Mouse (Mus musculus): ENCODE data around the gene Rnf181. TPM values are rescaled to one million over a fixed set of nuclear protein-coding genes. Genes with fewer than 3 reads are reported as not detected.

Gene Rnf181
- polyA plus RNA-seq, 1 experiment from 2014 or later: 150 TPM

- WGBS: 11% methylated on average over 12 of the region's 12 CpGs
- DNase-seq (ENCODE audit: low spot score) (peak; percentile 88), ATAC-seq (replicated peaks; ENCODE audit: low FRiP score, low read depth) (peak; percentile 75)
Observed at GRCm38 (mm10) chr6:72390795-72391521, 24.2 kb upstream of the Rnf181 start.

DNA sequence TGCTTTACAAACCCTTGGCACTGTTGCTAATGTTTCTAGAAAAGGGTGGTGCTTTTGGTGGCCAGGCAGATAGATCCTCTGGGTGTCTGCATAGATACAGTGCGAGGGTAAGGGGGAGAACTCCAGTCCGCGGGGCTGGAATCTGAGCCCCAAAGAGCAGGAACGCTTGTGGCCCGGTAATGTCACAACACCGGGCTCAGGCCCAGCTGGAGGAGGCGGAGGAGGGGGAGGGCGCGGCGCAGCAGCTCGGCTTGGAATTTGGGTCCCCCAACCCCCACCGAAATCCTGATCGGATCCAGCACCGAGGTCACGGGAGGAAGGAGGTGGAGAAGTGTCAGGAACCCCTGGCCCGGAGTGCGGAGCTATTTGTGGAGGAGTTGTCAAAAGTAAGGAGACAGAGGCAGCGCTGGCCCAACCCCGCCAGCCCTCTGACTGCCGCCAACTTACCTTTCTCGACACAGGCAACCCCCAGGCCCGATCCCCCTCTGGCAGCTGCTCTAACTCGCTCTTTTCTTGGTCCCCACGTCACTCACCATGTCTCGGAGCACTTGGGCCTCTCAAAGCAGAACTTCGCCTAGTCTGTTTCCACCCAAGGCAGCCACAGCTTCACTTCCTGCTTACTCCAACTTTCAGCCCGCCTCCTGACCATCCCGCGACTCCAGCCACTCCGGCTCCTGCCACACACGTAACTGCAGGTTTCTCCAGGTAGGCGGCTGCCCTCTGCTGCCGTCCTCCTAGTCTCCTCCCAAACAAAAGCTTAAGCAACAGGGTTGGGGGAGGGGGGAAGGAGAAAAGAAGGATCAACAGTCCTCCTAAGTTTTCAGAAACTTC, 23.4 kb upstream of the Rnf181 start, which contains the start of gene Vamp8:
Vamp8 (minus strand) TSS at position 763 of the 831 bp plus-strand sequence.
- peaks cover 27% of the 10 kb centered on the region; the same call in 1 of the 2 replicates for H3K4me1 ChIP-seq (replicated peaks; ENCODE audit: insufficient read depth, low read length)
- peak; percentile 56; the same call in 1 of the 2 replicates for TF ChIP-seq CTCF (IDR thresholded peaks at IDR 0.05; ENCODE audit: low read depth)
- peak within 1 kb of the TSS; percentile 99 for H3K27ac ChIP-seq
- H3K36me3 ChIP-seq (ENCODE audit: insufficient read depth, low read length): peaks cover 5% of the 10 kb centered on the region
- ATAC-seq (replicated peaks; ENCODE audit: low FRiP score, low read depth) (peak; percentile 83), DNase-seq (ENCODE audit: low spot score) (peak; percentile 87)
- under 1% methylated on average over 33 of the region's 33 CpGs for WGBS
- peak within 1 kb of the TSS; percentile 57 for H3K4me3 ChIP-seq (replicated peaks; ENCODE audit: low read depth, low read length)
- H3K9ac ChIP-seq (ENCODE audit: low read depth, low read length): peak within 1 kb of the TSS; percentile 83
- H3K27me3 ChIP-seq (ENCODE audit: insufficient read depth, low read length): no peaks in the 10 kb centered on the region
- H3K9me3 ChIP-seq (replicated peaks; ENCODE audit: low read length): no peaks in the 10 kb centered on the region
- peak within 1 kb of the TSS; percentile 71 for H3K4me2 ChIP-seq (ENCODE audit: low read length)

More at GRCm38 (mm10) chr6:72390795-72391521, 24.2 kb upstream of the Rnf181 start:
- Histone ChIP-seq H3K27me3 (ENCODE audit: insufficient read depth, low read length) (no peaks in the 10 kb centered on the region), H3K36me3 (ENCODE audit: insufficient read depth, low read length) (0 out of 2 replicates have a peak, but pooled peaks cover 2% of the 10 kb centered on the region), H3K9ac (ENCODE audit: low read depth, low read length) (peak overlapping the region; percentile 83), H3K4me3 (replicated peaks; ENCODE audit: low read depth, low read length) (peak overlapping the region; percentile 57), H3K9me3 (replicated peaks; ENCODE audit: low read length) (no peaks in the 10 kb centered on the region), H3K27ac (peak overlapping the region; percentile 99), H3K4me2 (ENCODE audit: low read length) (peak overlapping the region; percentile 71), H3K4me1 (replicated peaks; ENCODE audit: insufficient read depth, low read length) (peaks cover 27% of the 10 kb centered on the region; the same call in 1 of the 2 replicates)
- TF ChIP-seq CTCF (IDR thresholded peaks at IDR 0.05; ENCODE audit: low read depth): no peak

DNA sequence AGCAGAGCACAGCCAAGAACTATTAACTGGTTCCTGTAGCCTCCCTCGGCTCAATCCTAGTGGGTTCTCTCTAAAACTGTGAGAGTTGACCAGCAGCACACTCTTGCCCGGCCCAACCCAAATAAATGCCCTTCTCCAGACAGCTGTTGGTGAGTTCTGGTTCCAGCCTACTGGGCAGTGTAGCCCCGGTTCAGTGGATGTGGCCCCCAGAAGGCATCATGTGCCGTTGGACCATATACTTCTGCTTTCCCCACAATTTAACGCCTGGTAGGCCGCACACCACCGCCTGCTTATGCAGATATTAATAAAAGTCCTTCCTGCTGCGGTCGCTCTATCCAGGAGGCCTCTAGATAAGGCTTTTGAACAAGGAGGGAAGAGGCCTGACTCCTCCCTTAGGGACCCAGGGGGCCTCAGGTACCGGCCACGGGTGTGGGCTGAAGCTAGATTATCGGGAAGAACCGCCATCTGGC, 22.8 kb upstream of the Rnf181 start:
- WGBS: 8% methylated on average over 13 of the region's 13 CpGs
- ATAC-seq (replicated peaks; ENCODE audit: low FRiP score, low read depth): peak; percentile 11; the same call in 1 of the 2 replicates
- Histone ChIP-seq H3K9me3 (replicated peaks; ENCODE audit: low read length) (no peaks in the 10 kb centered on the region), H3K27ac (peak overlapping the region; percentile 99), H3K4me1 (replicated peaks; ENCODE audit: insufficient read depth, low read length) (peaks cover 27% of the 10 kb centered on the region; the same call in 1 of the 2 replicates), H3K9ac (ENCODE audit: low read depth, low read length) (peak overlapping the region; percentile 83), H3K4me3 (replicated peaks; ENCODE audit: low read depth, low read length) (peak overlapping the region; percentile 57), H3K4me2 (ENCODE audit: low read length) (peak overlapping the region; percentile 71), H3K36me3 (ENCODE audit: insufficient read depth, low read length) (peaks cover 7% of the 10 kb centered on the region), H3K27me3 (ENCODE audit: insufficient read depth, low read length) (no peaks in the 10 kb centered on the region)
- TF ChIP-seq CTCF (IDR thresholded peaks at IDR 0.05; ENCODE audit: low read depth): no peak
- peak; percentile 56 for DNase-seq (ENCODE audit: low spot score)

DNA sequence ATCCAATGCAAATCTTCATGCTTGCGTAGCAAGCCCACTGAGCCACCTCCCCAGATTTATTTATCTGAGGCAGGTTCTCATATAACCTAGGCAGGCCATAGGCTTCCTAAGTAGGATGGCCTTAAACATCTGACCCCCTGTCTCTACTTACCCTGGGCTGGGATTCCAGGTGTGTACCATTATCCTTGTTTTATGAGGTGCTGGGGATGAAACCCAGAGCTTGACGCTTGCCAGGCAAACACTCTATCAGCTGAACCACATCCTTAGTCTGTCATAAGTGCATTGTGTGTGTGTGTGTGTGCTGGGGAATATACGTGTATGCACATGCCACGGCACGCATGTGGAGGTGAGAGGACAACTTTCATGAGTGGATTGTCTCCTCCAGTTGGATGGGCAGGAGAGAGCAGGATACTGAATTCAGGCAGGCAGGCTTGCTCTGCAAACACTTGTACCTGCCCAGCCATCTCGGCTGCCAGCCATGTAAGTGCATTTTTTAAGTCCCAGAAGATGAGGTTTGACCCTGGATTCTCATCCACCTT, 22.1 kb upstream of the Rnf181 start:
- DNase-seq (ENCODE audit: low spot score): no peak

GRCm38 (mm10) chr6:72388266-72388665, 21.5 kb upstream of the Rnf181 start:
- WGBS: 53% methylated on average over 10 of the region's 10 CpGs
- ATAC-seq (replicated peaks; ENCODE audit: low FRiP score, low read depth) (no peak), DNase-seq (ENCODE audit: low spot score) (no peak)
- no peaks in the 10 kb centered on the region for H3K27me3 ChIP-seq (ENCODE audit: insufficient read depth, low read length)
- H3K9ac ChIP-seq (ENCODE audit: low read depth, low read length): no peak overlapping the region
- H3K9me3 ChIP-seq (replicated peaks; ENCODE audit: low read length): no peaks in the 10 kb centered on the region
- no peak overlapping the region for H3K4me3 ChIP-seq (replicated peaks; ENCODE audit: low read depth, low read length)
- H3K27ac ChIP-seq: no peak overlapping the region
- TF ChIP-seq CTCF (IDR thresholded peaks at IDR 0.05; ENCODE audit: low read depth): no peak
- H3K4me2 ChIP-seq (ENCODE audit: low read length): no peak overlapping the region
- peaks cover 27% of the 10 kb centered on the region; the same call in 1 of the 2 replicates for H3K4me1 ChIP-seq (replicated peaks; ENCODE audit: insufficient read depth, low read length)
- peaks cover 7% of the 10 kb centered on the region for H3K36me3 ChIP-seq (ENCODE audit: insufficient read depth, low read length)

More for the DNA sequence above, 22.1 kb upstream of the Rnf181 start:
- TF ChIP-seq CTCF (IDR thresholded peaks at IDR 0.05; ENCODE audit: low read depth): no peak
- peak overlapping the region; percentile 83; the same call in 1 of the 2 replicates for H3K9ac ChIP-seq (ENCODE audit: low read depth, low read length)
- peaks cover 7% of the 10 kb centered on the region for H3K36me3 ChIP-seq (ENCODE audit: insufficient read depth, low read length)
- no peaks in the 10 kb centered on the region for H3K27me3 ChIP-seq (ENCODE audit: insufficient read depth, low read length)
- H3K27ac ChIP-seq: peak overlapping the region; percentile 99
- no peaks in the 10 kb centered on the region for H3K9me3 ChIP-seq (replicated peaks; ENCODE audit: low read length)
- WGBS: 78% methylated on average over 6 of the region's 6 CpGs
- H3K4me2 ChIP-seq (ENCODE audit: low read length): peak overlapping the region; percentile 71
- ATAC-seq (replicated peaks; ENCODE audit: low FRiP score, low read depth): no peak
- H3K4me1 ChIP-seq (replicated peaks; ENCODE audit: insufficient read depth, low read length): peaks cover 27% of the 10 kb centered on the region; the same call in 1 of the 2 replicates
- H3K4me3 ChIP-seq (replicated peaks; ENCODE audit: low read depth, low read length): peak overlapping the region; percentile 57; the same call in 1 of the 2 replicates

Data from kidney, postnatal 0 days (tissue).